Mouse (Mus musculus): ENCODE data around the gene Mlx.
A peak's percentile ranks its signal among the peaks of the same experiment; 100 is the strongest.
"Not testable (repeated sequence)": the region's sequence is repeated elsewhere in the genome, so short reads cannot be mapped to it uniquely, and the experiment has no call there.

The Mlx gene

GRCm38 (mm10) chr11:101098231-101098630 is 11.2 kb downstream of the Mlx start:
- no peak for DNase-seq (ENCODE audit: low read depth, low spot score)

DNA sequence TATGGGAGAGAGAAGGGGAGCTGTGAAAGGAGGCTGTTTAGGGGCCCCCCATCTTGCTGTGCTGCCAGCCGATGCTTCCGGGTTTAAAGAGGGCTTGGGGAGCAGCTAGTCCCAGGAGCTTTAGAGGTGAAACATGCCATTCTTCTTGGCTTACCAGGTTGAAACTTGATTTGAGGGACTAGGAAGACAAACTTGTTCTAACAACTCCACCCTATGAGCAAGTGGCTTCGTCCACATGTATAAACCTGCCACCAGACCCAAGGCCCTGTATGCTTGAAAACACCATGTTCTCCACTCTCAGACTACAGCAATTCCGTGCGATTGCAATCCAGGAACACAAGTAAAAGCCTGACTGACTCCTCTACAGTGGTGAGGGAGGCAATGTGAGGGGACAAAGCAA is 15.9 kb downstream of the Mlx start:
- no peak for DNase-seq (ENCODE audit: low read depth, low spot score)

- DNase-seq (ENCODE audit: low read depth, low spot score): no peak
These were observed 22.3 kb downstream of the Mlx start for GRCm38 (mm10) chr11:101109351-101109750.

DNA sequence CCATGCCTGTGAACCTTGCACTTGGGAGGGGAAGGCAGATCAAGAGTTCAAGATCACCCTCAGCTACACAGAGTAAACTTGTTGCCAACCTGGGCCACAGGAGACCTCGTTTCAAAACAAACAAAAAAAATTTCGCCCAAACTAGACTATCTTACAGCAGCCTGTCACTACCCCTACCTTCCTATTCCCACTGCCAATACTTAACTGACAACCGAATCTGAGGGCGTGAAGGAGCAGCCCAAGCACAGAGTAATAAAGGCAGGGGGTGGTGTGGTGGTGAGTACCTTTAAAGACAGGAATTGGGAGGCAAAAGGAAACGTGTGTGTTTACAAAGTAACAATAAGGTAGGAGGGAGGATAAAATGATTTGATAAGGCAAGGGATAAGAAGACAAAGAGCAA is 23.6 kb downstream of the Mlx start:
- no peak for DNase-seq (ENCODE audit: low read depth, low spot score)

DNA sequence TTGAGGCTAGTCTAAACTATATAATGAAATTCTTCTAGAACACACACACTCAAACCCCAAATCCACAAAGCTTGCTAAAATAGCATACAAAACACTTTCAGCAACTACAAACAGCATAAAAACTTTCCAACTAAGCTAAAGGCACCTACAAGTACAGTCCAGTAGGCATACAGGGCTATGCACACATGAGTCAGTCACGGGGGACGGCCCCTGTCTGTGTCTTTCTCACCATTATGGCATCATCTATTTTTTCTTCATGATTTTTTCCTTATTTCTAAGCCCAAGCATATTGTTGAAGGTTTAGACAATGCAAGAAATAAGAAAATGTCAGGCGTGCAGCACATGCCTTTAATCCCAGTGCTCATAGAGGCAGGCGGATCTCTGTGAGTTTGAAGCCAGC is 24.1 kb downstream of the Mlx start:
- DNase-seq (ENCODE audit: low read depth, low spot score): no peak

DNA sequence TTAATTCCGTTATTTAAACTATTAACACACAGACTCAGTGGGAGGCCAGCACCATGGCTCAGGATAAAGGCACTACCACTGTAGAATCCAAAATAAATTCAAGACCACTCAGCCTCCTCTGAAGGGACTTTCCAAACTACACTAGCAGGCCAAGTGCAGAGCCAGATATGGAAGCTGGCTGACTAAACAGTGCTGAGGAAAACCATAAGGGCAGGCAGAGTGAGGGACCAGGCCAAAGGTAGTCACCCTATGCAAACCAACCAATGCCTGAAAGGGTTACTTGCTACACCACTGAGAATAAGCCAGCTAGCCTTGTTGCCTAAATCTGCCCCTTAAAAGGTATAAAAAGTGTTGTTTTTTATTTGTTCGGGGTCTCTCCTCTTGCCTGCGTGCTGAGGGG is 25.1 kb downstream of the Mlx start:
- DNase-seq (ENCODE audit: low read depth, low spot score): no peak

GRCm38 (mm10) chr11:101115564-101115963 is 28.5 kb downstream of the Mlx start:
- DNase-seq (ENCODE audit: low read depth, low spot score): peak; percentile 79

- no peak for DNase-seq (ENCODE audit: low read depth, low spot score)
These were observed 31.0 kb downstream of the Mlx start for GRCm38 (mm10) chr11:101118105-101118504.

- no peak for DNase-seq (ENCODE audit: low read depth, low spot score)
These were observed 32.2 kb downstream of the Mlx start for GRCm38 (mm10) chr11:101119131-101119760.

- DNase-seq (ENCODE audit: low read depth, low spot score): peak; percentile 100
These were observed 32.9 kb downstream of the Mlx start, which contains the start of the genes Retreg3 and Tubg1 for GRCm38 (mm10) chr11:101119761-101120544. TSS of gene Retreg3 (minus strand) at chr11:101119893. TSS of gene Tubg1 (plus strand) at chr11:101119938.

DNA sequence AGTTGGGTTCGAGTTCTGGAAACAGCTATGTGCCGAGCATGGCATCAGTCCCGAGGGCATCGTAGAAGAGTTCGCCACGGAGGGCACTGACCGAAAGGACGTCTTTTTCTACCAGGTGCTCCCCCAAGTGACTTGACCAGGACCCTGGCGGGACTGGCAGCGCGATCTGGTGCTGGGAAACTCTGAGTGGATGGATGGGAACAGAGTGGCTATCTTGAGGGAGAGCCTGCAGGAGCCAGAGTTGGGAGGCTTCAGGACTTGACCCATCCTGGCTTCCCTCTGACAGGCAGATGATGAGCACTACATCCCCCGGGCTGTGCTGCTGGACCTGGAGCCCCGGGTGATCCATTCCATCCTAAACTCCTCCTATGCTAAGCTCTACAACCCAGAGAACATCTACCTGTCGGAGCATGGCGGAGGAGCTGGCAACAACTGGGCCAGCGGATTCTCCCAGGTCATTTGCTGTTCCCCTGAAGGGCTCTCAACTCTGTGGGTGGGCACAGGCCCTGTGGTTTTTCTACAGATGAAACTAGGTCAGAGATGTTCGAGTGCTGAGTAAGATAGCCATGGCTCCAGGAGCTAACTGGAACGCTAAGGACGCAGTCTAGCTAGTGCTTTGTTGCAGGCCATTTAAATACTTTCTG is 33.6 kb downstream of the Mlx start:
- DNase-seq (ENCODE audit: low read depth, low spot score): no peak

DNA sequence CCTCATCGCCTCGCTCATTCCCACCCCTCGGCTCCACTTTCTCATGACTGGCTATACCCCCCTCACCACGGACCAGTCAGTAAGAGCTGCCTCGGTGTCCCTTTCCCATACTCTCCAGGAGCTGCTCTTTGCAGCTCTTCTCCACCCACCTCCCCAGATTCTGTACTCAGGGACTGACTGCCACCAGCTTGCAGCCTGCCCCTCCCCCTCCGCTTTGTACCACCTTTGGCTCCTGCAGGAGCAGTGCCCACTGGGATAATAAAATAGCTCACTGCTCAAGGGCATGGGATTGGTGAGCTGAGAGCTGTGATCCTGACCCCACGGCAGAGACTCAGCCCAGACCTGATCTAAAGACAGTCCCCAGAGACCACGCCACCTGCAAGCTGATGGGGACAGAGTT is 37.4 kb downstream of the Mlx start:
- DNase-seq (ENCODE audit: low read depth, low spot score): not testable (repeated sequence)

GRCm38 (mm10) chr11:101125008-101125407 is 37.9 kb downstream of the Mlx start:
- DNase-seq (ENCODE audit: low read depth, low spot score): not testable (repeated sequence)

GRCm38 (mm10) chr11:101127075-101127474 is 40.0 kb downstream of the Mlx start:
- DNase-seq (ENCODE audit: low read depth, low spot score): peak; percentile 49

DNA sequence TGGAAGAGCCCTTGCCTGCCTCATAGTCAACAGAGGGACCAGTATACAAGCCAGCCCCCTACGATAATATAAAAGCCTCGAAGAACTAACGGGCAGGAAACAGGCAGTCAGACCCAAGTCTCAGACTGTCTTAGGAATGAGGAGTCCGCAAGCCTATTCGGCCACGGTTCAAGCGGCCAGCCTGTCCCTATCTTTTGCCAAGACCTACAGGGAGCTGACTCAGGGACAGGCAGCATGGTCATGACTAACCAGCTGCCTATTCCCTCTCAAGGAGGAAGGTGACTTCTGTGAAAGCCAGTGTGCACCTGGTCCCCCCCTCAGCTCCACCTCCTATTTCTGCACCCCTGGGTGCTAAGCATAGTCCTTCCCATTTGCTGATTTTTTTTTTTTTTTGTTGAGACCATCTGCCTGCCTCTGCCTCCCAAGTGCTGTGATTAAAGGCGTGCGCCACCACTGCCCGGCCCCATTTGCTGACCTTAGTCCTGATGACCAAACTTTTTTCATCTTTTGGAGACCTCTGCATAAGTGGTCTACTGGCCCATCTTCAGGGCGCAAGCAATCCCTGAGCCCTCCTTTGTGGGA is 42.0 kb downstream of the Mlx start:
- DNase-seq (ENCODE audit: low read depth, low spot score): peak; percentile 71

DNA sequence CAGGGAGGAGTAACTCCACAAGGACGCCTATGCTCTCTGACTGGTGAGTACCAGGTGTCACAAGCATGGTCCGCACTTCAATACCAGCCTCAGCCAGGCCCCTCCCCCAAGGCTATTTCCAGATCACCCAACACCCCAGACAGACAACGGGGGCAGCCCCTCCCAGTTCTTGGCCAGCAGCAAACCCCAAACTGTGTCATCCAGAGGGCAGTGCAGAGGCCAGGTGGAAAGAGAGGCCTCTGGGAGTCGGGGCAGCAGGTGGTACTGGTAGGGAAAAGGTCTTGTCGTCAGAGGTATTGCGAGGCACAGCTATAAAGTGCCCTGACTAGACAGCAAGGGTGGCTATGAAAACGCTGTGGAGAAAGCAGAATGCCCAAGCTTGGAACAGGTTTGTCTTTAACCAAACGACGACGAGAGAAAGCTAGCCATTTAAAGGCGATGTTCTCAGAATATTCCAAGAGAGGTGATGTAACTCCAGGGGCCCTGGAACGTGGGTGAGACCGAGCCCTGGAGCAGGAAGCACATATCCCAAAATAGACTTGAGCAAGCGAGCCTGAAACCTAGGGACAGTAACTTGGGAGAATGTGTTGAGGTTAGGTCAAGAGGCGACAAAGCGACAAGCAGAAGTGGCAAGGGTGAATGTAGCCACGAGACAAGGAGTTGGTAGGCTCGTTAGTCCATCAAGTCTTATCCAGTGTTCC is 43.1 kb downstream of the Mlx start:
- DNase-seq (ENCODE audit: low read depth, low spot score): peak; percentile 94

GRCm38 (mm10) chr11:101131187-101131586 is 44.1 kb downstream of the Mlx start:
- DNase-seq (ENCODE audit: low read depth, low spot score): no peak

- DNase-seq (ENCODE audit: low read depth, low spot score): peak; percentile 72
These were observed 44.6 kb downstream of the Mlx start for GRCm38 (mm10) chr11:101131701-101132100.

DNA sequence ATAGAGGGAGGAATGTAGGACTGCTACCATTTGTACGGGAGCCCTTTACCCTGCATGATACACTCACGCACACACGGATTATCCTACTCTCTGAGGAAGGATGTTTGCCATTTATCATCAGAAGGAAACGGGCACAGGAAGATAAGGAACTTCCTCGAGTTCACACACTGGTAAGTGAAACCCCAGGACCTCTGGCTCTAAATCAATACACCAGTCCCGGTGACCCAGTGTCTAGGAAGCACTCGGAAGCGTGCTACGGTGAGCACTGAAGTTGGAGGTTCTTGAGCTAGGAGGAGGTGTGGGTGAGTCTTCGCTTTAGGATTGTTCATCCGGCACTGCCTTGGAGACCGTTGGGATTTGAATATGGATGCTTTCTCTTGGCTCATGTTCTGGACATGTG is 46.0 kb downstream of the Mlx start:
- DNase-seq (ENCODE audit: low read depth, low spot score): no peak

- no peak for DNase-seq (ENCODE audit: low read depth, low spot score)
These were observed 47.3 kb downstream of the Mlx start for GRCm38 (mm10) chr11:101134217-101134865.

GRCm38 (mm10) chr11:101137000-101137399 is 49.9 kb downstream of the Mlx start:
- no peak for DNase-seq (ENCODE audit: low read depth, low spot score)

Data from A20 (cell line).